Mouse (Mus musculus): ENCODE results near the gene Sirt1. TPM values are rescaled to one million over a fixed set of nuclear protein-coding genes. Genes with fewer than 3 reads are reported as not detected.
A peak's percentile ranks its signal among the peaks of the same experiment; 100 is the strongest.
"Not testable (repeated sequence)": the region's sequence is repeated elsewhere in the genome, so short reads cannot be mapped to it uniquely, and the experiment has no call there.

The Sirt1 gene
- total RNA-seq (2021): 10 to 100 TPM in 1 of 2 experiments, 1 to 10 TPM in 1; 9.9 to 12.0 TPM

DNA sequence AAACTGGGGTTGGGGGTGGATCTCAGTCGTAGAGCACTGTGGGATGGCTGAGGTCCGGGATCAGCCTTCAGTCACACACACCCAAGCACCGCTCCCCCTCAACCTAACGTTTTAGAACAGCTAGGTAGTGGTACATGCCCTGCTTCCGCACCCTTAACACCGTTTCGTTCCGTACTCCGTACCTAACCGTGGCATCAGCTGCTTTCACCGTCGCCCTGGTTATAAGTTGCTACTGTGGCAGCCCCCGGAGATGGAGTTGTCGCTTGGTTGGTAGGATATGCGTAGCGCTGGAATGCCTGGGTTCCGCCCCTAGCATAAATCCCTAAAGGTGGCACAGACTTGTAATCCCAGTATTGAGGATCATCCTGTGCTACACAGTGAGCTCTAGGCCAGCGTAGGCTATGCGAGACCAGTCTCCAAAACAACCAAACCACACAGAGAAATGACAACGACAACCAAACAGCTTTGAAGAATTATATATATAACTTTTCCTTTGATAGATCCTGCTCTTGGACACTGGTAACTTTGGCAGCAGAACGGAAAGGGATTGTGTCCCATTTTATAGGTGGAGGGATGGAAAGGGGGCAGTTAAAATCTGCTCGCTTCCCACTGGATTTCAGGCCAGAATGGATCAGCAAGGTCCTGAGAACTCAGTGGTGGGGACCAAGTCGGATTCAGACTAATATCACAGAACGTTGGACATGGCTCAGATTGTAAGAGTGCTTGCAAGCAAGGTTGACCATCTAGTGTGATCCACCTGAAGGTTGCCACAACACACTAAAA, at the start of gene Sirt1:
Gene Sirt1, minus strand, starts transcription at position 207 of the 783 bp plus-strand sequence.
- DNase-seq (ENCODE audit: low spot score): no peak
- intact Hi-C loops (cut with DNase I): loop anchor here (5.0 kb wide), 1 partner anchor 139 kb away; the partner anchor contains the start of gene Herc4

DNA sequence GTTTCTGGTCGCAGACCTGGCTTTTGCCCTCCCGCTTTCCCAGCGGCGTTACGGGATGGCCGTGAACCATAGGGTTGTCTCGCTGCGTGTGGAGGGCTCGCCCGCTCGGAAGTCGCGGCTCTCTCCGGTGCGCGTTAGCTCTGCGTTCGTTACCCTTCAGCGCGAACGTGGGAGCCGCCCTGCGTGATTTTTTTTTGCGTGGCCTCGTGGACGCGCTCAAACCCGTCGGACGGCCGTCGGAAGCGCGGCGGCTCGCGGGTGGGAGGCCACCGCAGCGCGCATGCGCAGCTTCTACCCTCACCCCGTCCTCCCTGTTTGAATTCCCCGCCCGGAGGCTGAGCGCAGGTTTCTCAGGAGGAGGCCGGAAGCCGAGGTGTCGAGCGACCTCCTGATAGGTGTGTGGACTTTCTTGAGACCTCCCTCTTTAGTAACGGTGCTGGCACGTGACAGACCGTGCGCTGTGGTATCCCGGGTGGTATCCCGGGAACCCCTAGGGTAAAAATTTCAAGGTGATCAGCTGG, 48.3 kb upstream of the Sirt1 start, which contains the start of gene Ctnna3:
Gene Ctnna3, plus strand, starts transcription at position 314 of the 521 bp plus-strand sequence.
- peak; percentile 75 for DNase-seq (ENCODE audit: low spot score)
- intact Hi-C loops (cut with DNase I): loop anchor here (2.0 to 5.0 kb wide), 2 partner anchors 43 to 45 kb away; no protein-coding TSS in a partner anchor

DNA sequence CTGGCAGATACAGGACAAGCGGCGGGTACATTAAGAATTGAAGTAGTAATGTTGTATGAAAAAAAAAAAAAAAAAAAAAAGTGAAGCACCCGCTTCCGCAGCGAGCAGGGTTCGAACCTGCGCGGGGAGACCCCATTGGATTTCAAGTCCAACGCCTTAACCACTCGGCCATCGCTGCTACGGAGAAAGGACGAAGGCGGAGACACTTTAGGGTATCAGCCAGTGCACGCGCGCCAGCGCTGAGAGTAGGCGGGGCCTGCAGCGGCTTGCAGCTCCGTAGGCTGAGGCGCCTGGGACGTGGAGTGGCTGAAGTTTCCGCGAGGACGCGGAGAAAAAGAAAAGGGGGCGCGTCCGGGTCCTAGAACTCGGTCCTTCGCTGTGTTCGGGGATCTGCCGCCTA, 47.9 kb upstream of the Sirt1 start:
- intact Hi-C loops (cut with DNase I): loop anchor here (2.0 to 5.0 kb wide), 2 partner anchors 42 to 45 kb away; no protein-coding TSS in a partner anchor
- DNase-seq (ENCODE audit: low spot score): peak; percentile 96

DNA sequence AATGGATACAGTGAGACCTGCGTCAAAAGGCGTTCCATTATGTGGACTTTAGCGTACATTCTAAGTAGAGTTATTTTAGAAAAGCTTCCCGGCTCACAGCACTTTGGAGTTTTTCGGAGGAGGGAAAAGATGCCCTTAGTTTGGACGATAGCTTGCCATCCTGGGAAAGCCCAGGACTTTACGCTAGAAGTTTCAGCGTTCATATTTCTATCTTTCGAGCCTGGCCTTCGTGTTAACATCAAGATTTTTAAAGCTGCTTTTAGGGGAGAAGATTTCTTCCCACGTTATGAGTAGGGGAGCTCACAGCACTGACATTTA, 47.5 kb upstream of the Sirt1 start:
- intact Hi-C loops (cut with DNase I): loop anchor here (2.0 to 5.0 kb wide), 2 partner anchors 42 to 46 kb away; no protein-coding TSS in a partner anchor
- no peak for DNase-seq (ENCODE audit: low spot score)

DNA sequence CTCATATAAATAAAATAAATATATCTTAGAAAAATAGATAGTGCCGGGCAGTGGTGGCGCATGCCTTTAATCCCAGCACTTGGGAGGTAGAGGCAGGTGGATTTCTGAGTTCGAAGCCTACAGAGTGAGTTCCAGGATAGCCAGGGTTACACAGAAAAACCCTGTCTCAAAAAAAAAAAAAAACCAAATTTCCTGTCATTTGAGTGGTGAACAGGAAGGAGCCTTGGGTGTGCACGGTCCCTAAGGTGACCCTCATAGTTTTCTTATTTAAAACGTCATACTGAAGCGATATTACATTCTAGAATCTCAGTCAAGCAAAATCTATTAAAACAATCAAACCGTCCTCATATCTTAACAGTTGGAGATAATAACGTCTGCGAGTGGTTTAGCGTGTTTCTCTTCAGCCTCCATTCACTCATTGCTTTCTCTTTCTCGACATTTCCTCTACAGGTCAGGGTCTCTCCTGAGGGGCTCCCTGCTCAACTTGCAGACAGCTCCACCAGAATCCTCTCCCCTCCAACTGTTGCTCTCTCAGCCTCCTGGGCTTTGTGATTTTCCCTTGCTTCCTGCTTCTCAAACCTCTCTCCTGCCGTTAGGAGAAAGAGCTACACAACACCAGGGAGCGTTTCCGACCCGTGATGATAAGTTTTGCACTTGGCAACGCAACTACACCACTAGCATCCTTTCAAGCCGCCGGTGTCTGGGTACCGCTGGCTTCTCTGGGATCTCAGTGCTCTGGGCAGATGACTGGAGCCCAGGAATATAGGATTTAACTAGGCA, 46.9 kb upstream of the Sirt1 start:
- no peak for DNase-seq (ENCODE audit: low spot score)
- intact Hi-C loops (cut with DNase I): loop anchor here (2.0 to 5.0 kb wide), 2 partner anchors 41 to 46 kb away; no protein-coding TSS in a partner anchor

DNA sequence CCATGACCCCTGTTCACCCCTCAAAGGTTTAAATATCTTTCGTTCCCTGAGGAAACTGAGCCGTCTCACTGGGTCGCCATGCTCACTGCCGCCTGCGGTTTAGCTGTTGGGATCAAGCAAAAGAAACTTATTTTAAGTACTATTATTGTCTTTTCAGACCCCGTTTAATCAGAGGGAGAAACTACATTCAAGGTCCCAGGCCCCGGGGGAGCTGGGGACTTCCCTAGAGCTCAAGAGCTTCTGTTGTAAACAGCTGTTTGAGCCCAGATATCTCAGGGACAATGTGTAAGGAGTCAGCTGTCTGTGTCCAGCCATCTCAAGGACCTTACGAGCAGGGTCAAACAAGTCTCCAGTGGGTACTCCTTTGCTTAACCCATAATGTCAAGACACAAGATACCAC, 45.6 kb upstream of the Sirt1 start:
- DNase-seq (ENCODE audit: low spot score): no peak
- intact Hi-C loops (cut with DNase I): loop anchor here (5.0 kb wide), 1 partner anchor 40 kb away; no protein-coding TSS in a partner anchor

DNA sequence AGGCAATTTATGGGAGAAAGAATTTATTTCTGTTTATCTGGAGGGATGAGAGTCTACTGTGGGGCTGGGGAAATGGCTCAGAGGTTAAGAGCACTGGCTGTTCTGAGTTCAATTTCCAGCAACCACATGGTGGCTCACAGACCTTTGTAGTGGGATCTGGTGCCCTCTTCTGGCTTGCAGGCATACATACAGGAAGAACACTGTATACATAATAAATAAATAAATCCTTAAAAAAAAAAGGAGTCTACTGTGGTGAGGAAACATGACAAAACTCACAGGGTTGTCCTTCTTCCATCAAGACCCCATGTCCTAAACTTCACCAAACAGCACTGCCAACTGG, 42.9 kb upstream of the Sirt1 start:
- DNase-seq (ENCODE audit: low spot score): no peak
- intact Hi-C loops (cut with DNase I): loop anchor here (5.0 kb wide), 1 partner anchor 148 kb away; no protein-coding TSS in a partner anchor

DNA sequence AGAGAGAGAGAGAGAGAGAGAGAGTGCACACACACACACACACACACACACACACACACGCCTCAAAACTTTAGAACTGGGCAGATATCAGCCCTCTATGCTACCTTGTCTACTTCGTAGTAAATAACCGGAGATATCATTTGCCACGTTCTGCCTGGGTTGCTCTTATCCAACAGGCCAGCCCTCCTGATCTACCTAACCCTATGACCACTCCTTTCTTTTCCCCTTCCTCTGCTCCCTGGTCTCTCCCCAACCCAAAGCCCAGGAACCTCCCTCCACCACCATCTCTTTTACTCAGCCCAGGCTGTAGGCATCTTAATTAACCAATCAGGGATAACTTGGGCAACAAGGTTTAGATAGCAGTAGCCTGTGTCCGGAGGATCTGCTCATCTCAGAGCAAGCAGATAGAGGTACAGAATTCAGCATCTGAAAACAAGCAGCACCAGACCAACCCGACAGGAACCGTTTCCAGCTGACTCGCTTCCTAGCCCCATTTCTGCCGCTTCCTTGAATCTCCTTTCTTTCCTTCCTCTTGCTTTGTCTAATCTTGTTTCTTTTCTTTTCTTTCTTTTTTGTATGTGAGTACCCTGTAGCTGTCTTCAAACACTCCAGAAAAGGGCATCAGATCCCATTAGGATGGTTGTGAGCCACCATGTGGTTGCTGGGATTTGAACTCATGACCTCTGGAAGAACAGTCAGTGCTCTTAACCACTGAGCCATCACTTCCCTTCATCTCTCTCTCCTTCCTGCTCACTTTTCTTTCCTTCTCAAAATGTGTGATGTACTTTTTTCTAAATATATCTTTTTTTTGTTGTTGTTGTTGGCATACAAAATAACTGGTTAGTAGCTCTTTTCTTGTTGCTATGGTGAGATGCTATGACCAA, 42.3 kb upstream of the Sirt1 start:
- intact Hi-C loops (cut with DNase I): loop anchor here (5.0 kb wide), 1 partner anchor 148 kb away; no protein-coding TSS in a partner anchor
- no peak for DNase-seq (ENCODE audit: low spot score)

DNA sequence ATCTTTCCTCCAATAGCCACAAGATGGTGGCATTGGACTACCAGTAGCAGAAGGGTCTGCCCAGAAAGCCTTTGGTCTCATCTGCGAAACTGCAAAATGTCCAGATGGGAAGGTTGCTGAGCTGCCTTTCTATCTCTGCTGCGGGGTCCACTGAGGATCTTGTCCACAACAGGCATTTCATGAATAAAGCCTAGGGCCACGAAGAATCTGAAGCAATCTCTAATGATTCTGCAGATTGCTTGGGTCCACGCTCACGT, 41.2 kb upstream of the Sirt1 start:
- intact Hi-C loops (cut with DNase I): loop anchor here (5.0 kb wide), 1 partner anchor 150 kb away; no protein-coding TSS in a partner anchor
- no peak for DNase-seq (ENCODE audit: low spot score)

DNA sequence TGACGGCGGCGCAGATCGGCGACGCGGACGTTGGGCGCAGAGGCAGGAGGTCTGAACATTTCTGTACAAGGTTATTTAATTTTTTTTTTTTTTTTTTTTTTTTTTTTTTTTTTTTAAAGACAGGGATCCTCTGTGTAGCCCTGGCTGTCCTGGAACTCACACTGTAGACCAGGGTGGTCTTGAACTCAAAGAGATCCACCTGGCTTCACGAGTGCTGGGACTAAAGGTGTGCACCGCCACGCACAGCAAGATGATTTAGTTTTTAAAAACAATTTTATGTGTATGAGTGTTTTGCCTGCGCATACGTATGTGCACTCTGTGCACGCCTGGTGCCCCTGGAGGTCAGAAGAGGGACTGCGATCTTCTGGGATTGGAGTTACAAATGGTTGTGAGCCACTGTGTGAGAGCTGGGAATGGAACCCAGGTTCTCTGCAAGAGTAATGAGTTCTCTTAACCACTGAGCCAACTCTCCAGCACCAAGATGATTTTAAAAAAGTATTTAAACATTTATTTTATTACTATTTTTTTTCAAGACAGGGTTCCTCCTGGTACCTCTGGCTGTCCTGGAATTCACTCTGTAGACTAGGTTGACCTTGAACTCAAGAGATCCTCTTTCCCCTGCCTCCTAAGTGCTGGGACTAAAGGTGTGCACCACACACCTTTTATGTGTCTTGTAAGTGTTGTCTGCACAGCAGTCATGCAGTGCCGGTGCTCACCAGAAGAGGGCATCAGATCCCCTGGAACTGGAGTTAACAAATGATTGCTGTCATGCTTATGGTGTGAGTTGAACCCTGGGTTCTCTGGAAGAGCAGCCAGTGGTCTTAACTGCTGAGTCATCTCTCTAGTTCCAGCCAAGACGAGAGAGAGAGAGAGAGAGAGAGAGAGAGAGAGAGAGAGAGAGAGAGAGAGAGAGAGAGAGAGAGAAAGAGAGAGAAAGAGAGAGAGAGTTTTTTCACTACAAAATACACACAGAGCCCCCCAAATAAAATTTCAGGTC, 40.5 kb upstream of the Sirt1 start, which contains the start of gene Gm7075:
Gene Gm7075, minus strand, starts transcription at position 51 of the 997 bp plus-strand sequence.
- no peak for DNase-seq (ENCODE audit: low spot score)
- intact Hi-C loops (cut with DNase I): loop anchor here (5.0 kb wide), 1 partner anchor 150 kb away; no protein-coding TSS in a partner anchor

DNA sequence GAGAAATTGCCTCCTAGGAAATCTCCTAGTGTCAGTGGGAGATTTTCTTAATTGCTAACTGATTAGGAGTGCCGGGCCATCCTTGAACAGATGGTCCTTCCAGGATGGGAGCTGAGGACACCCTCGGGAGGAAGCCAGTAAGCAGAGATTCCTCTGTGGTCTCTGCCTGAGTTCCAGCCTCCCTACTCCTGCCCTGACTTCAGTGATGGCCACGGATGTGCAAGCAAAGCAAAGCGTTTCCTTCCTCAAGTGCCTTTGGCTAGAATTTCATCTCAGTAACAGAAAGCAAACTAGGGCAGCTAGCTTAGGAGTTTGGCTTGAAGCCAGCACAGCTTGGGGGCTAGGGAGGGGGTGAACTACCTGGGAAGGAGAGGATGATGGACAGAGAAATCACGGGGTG, 35.6 kb upstream of the Sirt1 start:
- intact Hi-C loops (cut with DNase I): no loop called here
- no peak for DNase-seq (ENCODE audit: low spot score)

DNA sequence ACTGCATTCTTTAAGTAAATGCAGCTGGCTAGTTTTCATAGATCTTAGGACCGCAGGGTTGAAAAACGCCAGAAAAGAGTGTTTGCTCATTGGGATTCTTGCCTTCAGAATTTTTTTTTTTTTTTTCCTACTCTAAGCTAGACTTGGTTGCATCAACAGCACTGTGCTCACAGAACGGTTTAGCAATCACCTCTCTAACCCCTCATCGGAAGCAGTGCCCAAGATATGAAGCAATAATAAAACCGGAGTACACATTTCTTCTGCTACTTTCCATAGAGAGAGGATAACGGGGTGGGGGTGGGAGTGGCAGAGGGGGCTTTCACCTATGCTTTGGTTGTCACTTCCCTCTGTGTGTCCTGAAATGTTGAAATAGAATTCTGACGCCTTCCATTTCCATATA, 34.3 kb upstream of the Sirt1 start:
- DNase-seq (ENCODE audit: low spot score): no peak
- intact Hi-C loops (cut with DNase I): no loop called here

DNA sequence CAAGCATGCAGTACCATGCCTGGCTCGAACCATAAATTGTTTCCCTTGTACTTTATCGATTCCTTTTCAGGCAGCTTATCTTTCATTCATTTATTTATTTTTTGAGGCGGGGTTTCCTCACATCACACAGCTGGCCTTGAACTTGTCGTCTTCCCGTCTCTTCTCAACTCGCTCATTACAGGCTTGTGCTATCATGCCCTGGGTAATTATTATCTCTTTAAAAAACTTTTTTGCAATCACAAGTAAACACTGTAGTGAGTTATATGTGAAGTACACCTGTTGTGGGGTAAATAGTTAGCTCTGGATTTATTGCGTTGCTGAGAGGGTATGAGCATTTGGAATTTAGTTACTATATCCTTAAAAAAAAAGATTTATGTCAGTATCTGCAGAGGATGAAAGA, 33.8 kb upstream of the Sirt1 start:
- intact Hi-C loops (cut with DNase I): no loop called here
- DNase-seq (ENCODE audit: low spot score): no peak

DNA sequence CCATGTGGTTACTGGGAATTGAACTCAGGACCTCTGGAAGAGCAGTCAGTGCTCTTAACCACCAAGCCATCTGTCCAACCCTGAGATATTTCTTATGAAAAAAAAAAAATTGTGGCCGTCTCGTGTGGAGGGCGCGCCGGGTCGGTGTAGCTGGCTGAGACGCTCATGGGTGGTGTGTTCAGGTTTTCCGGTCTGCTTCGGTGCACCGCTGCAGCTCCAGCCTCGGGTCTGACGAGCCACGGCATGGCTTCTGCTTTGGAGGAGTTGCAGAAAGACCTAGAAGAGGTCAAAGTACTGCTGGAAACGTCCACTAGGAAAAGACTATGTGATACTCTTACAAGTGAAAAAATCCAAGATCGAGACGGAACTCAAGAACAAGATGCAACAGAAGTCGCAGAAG, 31.3 kb upstream of the Sirt1 start:
- intact Hi-C loops (cut with DNase I): no loop called here
- DNase-seq (ENCODE audit: low spot score): no peak

DNA sequence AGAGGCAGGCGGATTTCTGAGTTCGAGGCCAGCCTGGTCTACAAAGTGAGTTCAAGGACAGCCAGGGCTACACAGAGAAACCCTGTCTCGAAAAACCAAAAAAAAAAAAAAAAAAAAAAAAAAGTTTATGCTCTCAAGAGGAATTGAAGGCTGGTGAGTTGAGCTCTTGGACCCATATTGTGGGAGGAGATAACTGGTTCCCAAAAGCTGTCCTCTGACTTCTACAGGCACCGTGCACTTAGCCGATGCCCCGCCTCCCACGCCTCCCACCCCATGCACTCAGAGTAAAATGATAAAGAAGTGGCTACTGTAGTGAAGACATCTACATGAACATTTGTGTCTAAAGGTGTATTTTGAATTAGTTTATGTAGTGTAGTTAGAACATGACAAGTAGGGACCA, 30.2 kb upstream of the Sirt1 start:
- DNase-seq (ENCODE audit: low spot score); intact Hi-C loops (cut with DNase I): not testable (repeated sequence)

DNA sequence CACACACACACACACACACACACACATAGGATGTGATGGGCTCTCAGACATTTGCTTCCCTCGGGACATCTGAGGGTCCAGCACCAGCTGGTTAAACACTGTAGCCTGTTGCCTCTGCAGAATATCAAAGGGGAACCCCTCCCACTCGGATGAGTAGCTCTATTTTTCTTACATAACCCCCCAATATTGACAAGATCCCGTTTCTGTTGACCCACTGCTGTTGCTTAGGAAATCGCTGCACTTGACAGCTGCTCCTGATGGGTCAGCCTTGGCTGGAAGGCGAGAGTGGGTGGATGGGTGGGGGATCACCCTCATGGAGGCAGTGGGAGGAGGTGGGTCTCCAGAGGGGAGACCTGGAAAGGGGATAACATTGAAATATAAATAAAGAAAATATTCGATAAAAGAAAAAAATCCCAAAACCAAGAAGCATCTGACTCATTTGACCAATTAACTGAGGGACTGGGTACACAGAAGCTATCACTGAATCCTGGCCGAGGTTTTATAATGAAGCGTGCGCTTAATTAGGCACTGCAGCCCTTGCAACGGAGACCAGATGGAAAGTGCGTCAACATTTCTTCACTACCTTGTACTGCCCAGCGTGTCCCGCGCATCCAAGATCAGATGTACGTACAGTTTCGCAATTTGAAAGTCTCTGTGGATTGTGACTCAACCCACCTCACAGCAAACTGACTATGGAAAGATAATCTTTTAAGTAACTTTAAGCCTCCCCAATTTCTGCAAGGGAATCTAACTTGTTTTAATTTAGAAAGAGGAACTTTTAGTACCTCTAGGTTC, 28.9 kb upstream of the Sirt1 start:
- DNase-seq (ENCODE audit: low spot score): no peak
- intact Hi-C loops (cut with DNase I): no loop called here

DNA sequence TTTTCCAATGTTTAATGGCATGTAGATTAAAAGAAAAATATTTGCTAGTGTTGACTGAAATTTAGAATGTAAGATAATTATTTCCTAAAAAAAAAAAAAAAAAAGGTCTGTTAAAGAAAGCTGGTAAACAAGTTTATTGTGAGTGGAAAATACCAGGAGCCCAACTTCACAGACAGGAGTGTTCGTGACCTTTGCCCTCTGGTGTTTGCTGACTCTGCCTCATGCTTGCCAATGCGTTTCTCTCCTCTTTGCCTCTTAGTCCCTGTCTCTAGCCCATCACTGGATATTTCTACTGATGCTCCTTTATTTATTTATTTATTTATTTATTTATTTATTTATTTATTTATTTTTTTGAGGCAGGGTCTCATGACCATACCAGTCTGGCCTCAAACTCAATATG, 22.1 kb upstream of the Sirt1 start:
- DNase-seq (ENCODE audit: low spot score): no peak
- intact Hi-C loops (cut with DNase I): no loop called here

Measured in heart, postnatal 25 days (tissue).